Mouse (Mus musculus): ENCODE measurements around the gene Gng3.
A peak's percentile ranks its signal among the peaks of the same experiment; 100 is the strongest.
"Not testable (repeated sequence)": the region's sequence is repeated elsewhere in the genome, so short reads cannot be mapped to it uniquely, and the experiment has no call there.

Gene Gng3

DNA sequence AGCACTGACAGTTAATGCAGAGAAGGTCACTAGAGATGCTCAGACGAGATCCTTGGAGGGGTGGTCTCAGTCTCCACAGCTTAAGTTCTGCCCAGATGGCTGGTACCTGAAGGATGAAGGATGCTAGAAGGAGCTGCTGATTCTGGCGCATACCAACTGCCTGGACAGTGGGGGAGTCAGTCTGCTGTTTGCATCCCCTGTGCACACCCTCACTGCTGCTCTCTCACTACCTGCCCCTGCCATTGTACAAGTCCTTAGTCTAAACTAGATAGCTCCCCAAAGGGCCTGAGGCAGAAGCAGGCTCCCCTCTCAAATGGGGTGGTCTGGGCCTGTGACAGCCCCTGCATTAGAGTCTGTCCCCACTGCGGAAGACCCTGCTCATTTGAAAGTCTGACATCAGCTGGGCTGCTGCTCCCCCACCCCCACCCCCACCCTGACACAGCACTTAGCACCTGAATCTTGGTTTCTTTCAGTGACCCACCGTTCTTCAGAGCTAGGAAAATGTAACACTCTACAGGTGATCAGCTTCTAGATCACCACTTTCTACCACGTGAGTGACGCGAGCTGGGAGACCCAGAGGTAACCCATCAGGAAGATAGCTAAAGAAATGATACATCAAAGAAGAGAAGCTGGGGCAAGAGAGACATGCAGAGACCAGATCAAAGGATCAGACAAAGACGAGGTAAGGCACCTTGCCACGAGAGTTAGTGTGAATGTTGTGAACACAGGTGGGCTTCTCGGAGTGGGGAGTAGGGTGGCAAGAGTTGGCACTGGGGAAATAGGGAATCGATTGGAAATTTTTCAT is at the start of gene Gng3:
TSS of gene Gng3 (minus strand) at position 92 of the 805 bp plus-strand sequence.
- peak in 1 of 2 experiments; percentile 32 for DNase-seq

GRCm38 (mm10) chr19:8887585-8888463 is 48.8 kb upstream of the Gng3 start:
- DNase-seq = no peak

- no peak for DNase-seq
These were observed 48.1 kb upstream of the Gng3 start for GRCm38 (mm10) chr19:8886916-8887584.

DNA sequence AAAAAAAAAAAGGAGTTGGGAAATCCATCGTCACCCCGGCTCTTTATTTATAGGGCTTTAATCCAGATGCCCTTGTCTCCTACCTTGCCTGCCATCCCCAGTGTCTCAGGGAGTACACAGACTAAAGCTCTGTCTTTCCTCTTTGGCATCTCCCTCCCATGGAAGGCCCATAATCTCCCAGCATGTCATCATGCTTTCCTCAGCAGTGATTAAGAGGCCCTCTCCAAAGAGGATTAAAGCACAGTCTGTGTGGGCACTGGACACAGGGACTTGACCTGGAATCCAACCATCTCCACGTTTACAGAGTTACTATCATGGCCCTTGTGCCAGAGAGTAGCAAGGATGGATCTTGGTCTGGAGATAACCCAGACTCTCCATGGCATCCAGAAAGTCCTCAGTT is 44.6 kb upstream of the Gng3 start, which contains the start of the genes Lbhd1 and Gm49403:
TSS of gene Lbhd1 (plus strand) at position 117 of the 400 bp plus-strand sequence.
TSS of gene Gm49403 (plus strand) at position 315 of the 400 bp plus-strand sequence.
- no peak for DNase-seq

DNA sequence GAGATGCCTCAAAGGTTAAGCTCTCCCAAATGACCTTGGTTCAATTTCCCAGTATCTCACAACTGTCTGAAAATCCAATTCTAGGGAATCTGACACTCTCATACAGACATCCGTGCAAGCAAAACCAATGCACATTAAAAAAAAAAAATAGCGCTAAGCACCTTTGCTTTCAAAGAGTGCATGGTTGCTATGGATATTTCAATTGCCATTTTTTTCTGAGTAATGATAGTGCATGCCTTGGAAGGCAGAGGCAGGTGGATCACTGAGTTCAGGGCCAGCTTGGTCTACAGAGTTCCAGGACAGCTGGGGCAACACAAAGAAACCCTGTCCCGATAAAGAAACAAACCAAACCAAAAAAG is 42.0 kb upstream of the Gng3 start:
- DNase-seq = no peak

DNA sequence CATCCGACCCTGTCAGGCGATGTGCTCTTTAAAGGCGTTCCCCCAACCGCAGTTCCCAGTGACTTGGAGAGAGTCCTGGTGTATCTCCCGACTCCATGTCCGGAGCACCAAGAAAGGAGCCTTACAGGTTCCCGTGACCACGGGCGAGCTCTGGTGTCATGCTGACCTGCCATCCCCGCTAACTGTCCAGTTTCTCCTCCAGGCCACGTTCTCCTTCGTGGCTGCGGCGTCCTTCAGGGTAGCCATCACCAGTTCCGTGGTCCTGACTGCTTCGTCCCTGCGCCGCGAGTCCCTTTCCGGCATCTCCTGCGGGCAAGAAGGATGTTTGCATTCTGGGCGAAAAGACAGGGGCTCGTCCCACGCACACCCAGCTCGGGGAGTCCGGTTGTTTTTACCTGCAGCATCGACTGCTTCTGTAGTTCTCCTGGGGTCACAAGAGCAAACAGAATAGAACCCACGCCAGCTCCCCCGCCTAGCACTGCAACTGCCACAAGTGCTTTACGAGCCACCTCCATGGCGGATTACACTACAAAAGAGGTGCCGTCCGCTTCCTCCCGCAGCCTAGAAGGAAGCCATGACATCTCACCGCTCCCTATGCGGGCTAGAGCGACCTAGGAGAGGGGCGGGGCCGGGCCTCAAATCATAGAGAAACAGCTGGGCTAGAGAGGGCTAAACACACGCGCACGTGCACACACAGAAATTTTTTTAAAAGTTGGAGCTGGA is 41.5 kb upstream of the Gng3 start, which contains the start of gene Uqcc3:
TSS of gene Uqcc3 (minus strand) at position 613 of the 723 bp plus-strand sequence.
- DNase-seq = peak; percentile 93 to 95

- no peak for DNase-seq
These were observed 36.0 kb upstream of the Gng3 start for GRCm38 (mm10) chr19:8875031-8875430.

- DNase-seq = no peak
These were observed 33.4 kb upstream of the Gng3 start for GRCm38 (mm10) chr19:8872266-8872840.

GRCm38 (mm10) chr19:8871267-8872186 is 32.5 kb upstream of the Gng3 start, which contains the start of gene Ubxn1:
Gene Ubxn1, plus strand, starts transcription at chr19:8871496.
- peak; percentile 97 to 99 for DNase-seq

DNA sequence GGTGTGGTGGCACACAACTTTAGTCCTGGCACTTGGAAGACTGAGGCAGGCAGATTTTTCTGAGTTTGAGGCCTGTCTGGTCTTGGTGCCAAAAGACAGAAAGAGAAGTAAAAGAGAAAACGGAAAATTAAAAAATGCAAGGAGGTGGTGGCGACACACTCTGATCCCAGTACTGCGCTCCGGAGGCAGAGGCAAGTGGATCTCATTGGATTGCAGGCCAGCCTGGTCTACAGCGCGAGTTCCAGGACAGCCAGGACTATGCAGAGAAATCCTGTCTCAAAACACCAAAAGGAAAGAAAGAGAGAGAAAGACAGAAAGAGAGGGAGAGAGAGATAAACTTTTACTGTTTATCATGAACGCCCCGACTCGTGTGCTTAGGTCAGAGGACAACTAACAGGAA is 31.8 kb upstream of the Gng3 start:
- no peak for DNase-seq

- DNase-seq = not testable (repeated sequence)
These were observed 31.4 kb upstream of the Gng3 start for GRCm38 (mm10) chr19:8870381-8870780.

GRCm38 (mm10) chr19:8864265-8864664 is 25.3 kb upstream of the Gng3 start:
- DNase-seq = no peak

DNA sequence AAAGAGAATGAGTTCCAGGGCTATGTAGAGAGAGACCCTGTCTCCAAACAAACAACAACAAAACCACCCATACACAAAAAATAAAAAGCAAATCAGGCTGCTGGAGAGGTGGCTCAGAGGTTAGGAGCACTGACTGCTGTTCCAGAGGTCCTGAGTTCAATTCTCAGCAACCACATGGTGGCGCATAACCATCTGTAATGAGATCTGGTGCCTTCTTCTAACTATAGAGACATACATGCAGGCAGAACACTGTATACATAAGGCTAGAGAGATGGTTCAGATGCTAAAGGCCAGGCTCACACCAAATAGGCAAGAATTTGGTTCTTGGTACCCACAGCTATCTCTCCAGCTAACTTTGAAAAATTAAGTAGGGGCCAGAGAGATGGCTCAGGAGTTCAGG is 20.0 kb upstream of the Gng3 start:
- DNase-seq = peak in 1 of 2 experiments; percentile 68

DNA sequence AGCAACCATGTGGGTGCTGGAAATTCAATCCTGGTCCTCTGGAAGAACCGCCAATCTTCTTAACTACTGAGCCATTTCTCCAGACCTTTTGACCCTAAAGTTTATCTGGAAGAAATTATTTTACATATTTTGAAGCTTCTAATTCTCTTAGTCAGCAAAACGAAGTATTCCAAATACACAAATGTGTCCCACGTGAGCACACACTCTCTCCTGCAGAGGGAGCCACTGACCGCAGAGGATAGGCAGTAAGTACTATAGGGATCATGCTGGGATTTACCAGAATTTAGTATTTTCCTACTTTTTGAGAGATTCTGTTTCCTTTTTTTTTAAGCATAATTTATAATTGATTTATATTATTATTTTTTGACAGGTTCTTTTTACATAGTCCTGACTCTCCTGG is 18.7 kb upstream of the Gng3 start:
- peak; percentile 77 to 81 for DNase-seq

GRCm38 (mm10) chr19:8853117-8853516 is 14.1 kb upstream of the Gng3 start:
- DNase-seq = no peak

DNA sequence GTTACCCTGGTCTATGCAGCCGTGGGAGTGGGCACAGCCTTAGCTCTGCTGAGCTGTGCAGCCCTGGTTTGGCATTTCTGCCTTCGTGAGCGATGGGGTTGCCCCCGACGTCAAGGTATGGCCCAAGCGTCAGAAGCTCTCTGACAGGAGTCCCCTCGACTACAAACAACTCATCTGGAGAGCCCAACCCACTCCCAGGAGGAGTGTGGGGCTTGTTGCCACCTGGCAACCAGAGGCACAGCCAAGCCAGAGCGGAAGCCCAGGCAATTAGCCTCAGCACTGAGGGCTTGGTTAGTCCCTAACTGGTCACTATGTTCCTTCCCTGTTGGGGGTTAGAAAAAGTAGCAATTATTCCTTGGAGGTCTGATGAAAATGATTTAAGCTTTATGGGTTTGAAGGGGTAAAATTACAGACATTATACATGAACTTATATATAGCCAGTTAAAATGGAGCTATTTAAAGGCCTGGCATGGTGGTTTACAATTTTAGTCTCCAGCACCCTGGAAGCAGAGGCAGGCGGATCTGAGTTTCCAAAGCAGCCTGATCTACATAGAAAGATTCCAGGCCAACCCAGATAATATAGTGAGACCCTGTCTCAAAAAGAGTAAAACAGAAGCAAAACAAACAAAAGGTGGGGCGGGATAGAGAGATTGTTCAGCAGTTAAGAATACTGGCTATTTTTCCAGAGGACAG is 13.4 kb upstream of the Gng3 start:
- no peak for DNase-seq

DNA sequence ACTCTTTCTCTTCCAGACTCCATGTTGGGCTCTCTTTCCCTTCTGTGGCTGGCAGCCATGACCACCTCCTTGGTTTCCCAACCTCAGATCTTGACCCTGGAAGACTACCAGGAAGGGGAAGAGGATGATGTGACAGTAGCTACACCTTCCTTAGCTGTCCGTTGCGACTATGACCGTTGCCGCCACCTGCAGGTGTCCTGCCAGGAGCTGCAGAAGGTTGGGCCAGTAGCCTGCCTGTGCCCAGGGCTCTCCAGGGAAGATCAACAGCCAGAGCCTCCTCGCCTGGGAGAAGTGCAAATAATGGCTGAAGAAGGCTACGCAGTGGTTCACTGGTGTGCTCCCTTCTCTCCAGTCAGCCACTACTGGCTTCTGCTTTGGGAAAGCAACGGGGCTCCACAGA is 12.6 kb upstream of the Gng3 start:
- DNase-seq = no peak

DNA sequence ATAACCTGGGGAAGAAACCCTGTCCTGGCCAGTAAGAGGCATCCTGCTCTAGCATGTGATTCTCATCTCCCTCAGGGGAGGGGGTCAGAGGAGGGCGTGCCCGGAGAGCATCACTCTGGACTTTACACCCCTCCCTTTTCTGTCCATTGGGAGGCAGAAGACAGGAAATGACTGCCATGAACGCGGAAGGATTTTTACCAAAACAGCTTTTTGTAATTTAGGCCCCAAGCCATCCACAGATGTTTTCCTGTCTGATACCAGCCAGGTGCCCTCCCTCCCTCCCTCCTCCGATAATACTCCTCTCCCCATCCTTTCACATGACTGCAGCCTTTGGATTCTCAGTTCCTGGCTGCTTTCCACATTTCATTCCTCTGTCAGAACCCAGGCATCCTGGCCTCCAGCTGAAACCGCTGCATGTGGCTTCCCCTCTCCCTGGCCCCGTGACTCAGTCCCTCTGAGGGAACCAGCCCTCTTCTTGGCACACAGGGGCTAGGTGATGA is 11.5 kb upstream of the Gng3 start, which contains the start of gene Lrrn4cl:
TSS of gene Lrrn4cl (plus strand) at position 367 of the 500 bp plus-strand sequence.
- peak in 1 of 2 experiments; percentile 61 for DNase-seq

- DNase-seq = no peak
These were observed 9.4 kb upstream of the Gng3 start for GRCm38 (mm10) chr19:8848356-8848755.

Measured in kidney, postnatal 25 days (tissue).